Mouse (Mus musculus): ENCODE data around the gene Rnf114.

GRCm38 (mm10) chr2:167543121-167544003 is 50.9 kb downstream of the Rnf114 start:
- TF ChIP-seq EP300 (IDR thresholded peaks at IDR 0.05) (peak; percentile 80), CTCF (IDR thresholded peaks at IDR 0.05) (no peak)

Data from lung, postnatal 0 days (tissue).